In genomic region chr9:30699848-30700247, GRCm38 (mm10) we compare ENCODE assay signal across 12 mouse cellular contexts.
DNase-seq lines count a peak whose midpoint lies in the region; ATAC-seq and TF ChIP-seq lines count a peak whose summit lies in the region.
"Had no signal": no experiment of that assay in that cellular context is flagged by ENCODE, and none has a peak within 500 bp of the region (broad histone marks: within the 10 kb centered on the region; RNA-seq: fewer than 3 reads in every experiment).

No protein-coding gene starts in this region.

- no peaks in the 10 kb centered on the region for H3K9me3 ChIP-seq in lung, embryonic 14.5 days (ENCODE audit: low read depth, low read length)
- no peaks in the 10 kb centered on the region for H3K9me3 ChIP-seq in embryonic facial prominence, embryonic 10.5 days
- H3K9me3 ChIP-seq: intestine, embryonic 15.5 days had no signal

- H3K4me2 ChIP-seq in lung, embryonic 14.5 days, result no peak overlapping the region
- H3K4me2 ChIP-seq: intestine, embryonic 15.5 days had no signal

- ATAC-seq in lung, embryonic 14.5 days (ENCODE audit: insufficient read depth), result no peak
- ATAC-seq: intestine, embryonic 15.5 days had no signal

- TF ChIP-seq POLR2A in thymus, adult 2 months (IDR thresholded peaks at IDR 0.05; ENCODE audit: control insufficient read depth, extremely low read depth, insufficient read depth, low read length, poor library complexity), result no peak

- H3K27me3 ChIP-seq in lung, embryonic 14.5 days (ENCODE audit: insufficient read depth, low read length), result no peaks in the 10 kb centered on the region
- H3K27me3 ChIP-seq in embryonic facial prominence, embryonic 10.5 days (replicated peaks; ENCODE audit: low read depth, poor library complexity, severe bottlenecking), result no peaks in the 10 kb centered on the region
- no peaks in the 10 kb centered on the region for H3K27me3 ChIP-seq in thymus, adult 2 months (ENCODE audit: control insufficient read depth, insufficient read depth, low read length)
- H3K27me3 ChIP-seq: intestine, embryonic 15.5 days had no signal

- no peaks in the 10 kb centered on the region for H3K36me3 ChIP-seq in lung, embryonic 14.5 days (ENCODE audit: insufficient read depth)
- H3K36me3 ChIP-seq in embryonic facial prominence, embryonic 10.5 days (replicated peaks), result no peaks in the 10 kb centered on the region
- H3K36me3 ChIP-seq in thymus, adult 2 months (ENCODE audit: control insufficient read depth, insufficient read depth, low read length), result no peaks in the 10 kb centered on the region
- H3K36me3 ChIP-seq: intestine, embryonic 15.5 days had no signal

- TF ChIP-seq CTCF in lung, embryonic 14.5 days (IDR thresholded peaks at IDR 0.05; ENCODE audit: low read depth), result no peak
- no peak for TF ChIP-seq CTCF in thymus, adult 2 months (IDR thresholded peaks at IDR 0.05; ENCODE audit: borderline replicate concordance, control insufficient read depth, extremely low read depth, insufficient read depth, low read length, poor library complexity)

- H3K4me3 ChIP-seq in lung, embryonic 14.5 days (ENCODE audit: low read depth, low read length), result no peak overlapping the region
- no peak overlapping the region for H3K4me3 ChIP-seq in embryonic facial prominence, embryonic 10.5 days
- H3K4me3 ChIP-seq in thymus, adult 2 months (ENCODE audit: control insufficient read depth, insufficient read depth, low read length), result no peak overlapping the region
- H3K4me3 ChIP-seq: intestine, embryonic 15.5 days; layer of hippocampus, adult 2 months had no signal

- no peaks in the 10 kb centered on the region for H3K4me1 ChIP-seq in lung, embryonic 14.5 days (ENCODE audit: insufficient read depth)
- H3K4me1 ChIP-seq in embryonic facial prominence, embryonic 10.5 days, result no peaks in the 10 kb centered on the region
- H3K4me1 ChIP-seq in thymus, adult 2 months (replicated peaks; ENCODE audit: control insufficient read depth, insufficient read depth, low read length), result no peaks in the 10 kb centered on the region
- H3K4me1 ChIP-seq: intestine, embryonic 15.5 days had no signal

- intact Hi-C loops in gastrocnemius, postnatal 36 days (cut with DNase I), result no loop called here

- 46% methylated on average over 5 of the region's 5 CpGs for WGBS in lung, embryonic 14.5 days
- WGBS in embryonic facial prominence, embryonic 10.5 days, result 70% methylated on average over 5 of the region's 5 CpGs
- 78% methylated on average over 5 of the region's 5 CpGs for WGBS in thymus, adult 2 months

- H3K27ac ChIP-seq in lung, embryonic 14.5 days (ENCODE audit: low read depth), result no peak overlapping the region
- H3K27ac ChIP-seq in embryonic facial prominence, embryonic 10.5 days (replicated peaks), result no peak overlapping the region
- no peak overlapping the region for H3K27ac ChIP-seq in thymus, adult 2 months (ENCODE audit: control insufficient read depth, insufficient read depth, low read length)
- H3K27ac ChIP-seq: intestine, embryonic 15.5 days; layer of hippocampus, adult 2 months had no signal

- no peak overlapping the region for H3K9ac ChIP-seq in lung, embryonic 14.5 days
- H3K9ac ChIP-seq: intestine, embryonic 15.5 days had no signal

- DNase-seq in gastrocnemius, postnatal 10 days, result peak; percentile 16
- DNase-seq in gastrocnemius, postnatal 36 days, result no peak
- DNase-seq in lung, embryonic 14.5 days, result peak; percentile 28
- no peak for DNase-seq in lung, adult 18-20 months
- peak; percentile 39 for DNase-seq in embryonic facial prominence, embryonic 10.5 days (ENCODE audit: low spot score)
- peak; percentile 2 for DNase-seq in lung, postnatal 25 days (ENCODE audit: low spot score)
- DNase-seq in adrenal gland, adult (ENCODE audit: inconsistent age in 2 of 2, low spot score in 1 of 2), result no peak
- DNase-seq in thymus, adult 2 months, result no peak
- DNase-seq: cerebellum, postnatal 14 days; right cerebral cortex, adult 18-20 months had no signal

Comparison
In these comparisons a context has a peak if more than half of its experiments do, and no peak if none do; other contexts are left out.
1. DNase-seq: peak in gastrocnemius, postnatal 10 days (single experiment), lung, embryonic 14.5 days (single experiment), embryonic facial prominence, embryonic 10.5 days (single experiment) and lung, postnatal 25 days (single experiment); none in gastrocnemius, postnatal 36 days (0 of 2), lung, adult 18-20 months (0 of 2), adrenal gland, adult (0 of 2) and thymus, adult 2 months (single experiment).